Mouse (Mus musculus) liver, embryonic 14.5 days (tissue): Measurements from ENCODE around the gene Agap1. TPM values are rescaled to one million over a fixed set of nuclear protein-coding genes. Genes with fewer than 3 reads are reported as not detected.
A peak's percentile ranks its signal among the peaks of the same experiment; 100 is the strongest.

Experiments used
- ATAC-seq: fragments of 200-750 bp; cut with Nextera tagmentation; 2 replicates; pipeline ENCODE4 v1.8.0; 2017; ENCODE audit warnings: moderate number of reproducible peaks, mild to moderate bottlenecking, moderate library complexity; ENCODE audit not compliant: insufficient read depth
- DNase-seq, 3 experiments: peaks; one replicate each; pipeline ENCODE4 v3.0.0-alpha.2; 2012 to 2013; ENCODE audit warnings: low read depth in 3 of 3, low spot score in 3 of 3
- H3K27ac ChIP-seq: fragments of 300-500 bp; sonication (generic); 2 replicates; pipeline ENCODE4 v1.5.1; 2014; ENCODE audit warnings: moderate library complexity, mild to moderate bottlenecking, control low read depth, inconsistent platforms
- H3K27me3 ChIP-seq: fragments of 300-500 bp; sonication (generic); 2 replicates; pipeline ENCODE4 v1.6.1; 2014; ENCODE audit warnings: mild to moderate bottlenecking, low read length, moderate library complexity; ENCODE audit not compliant: control insufficient read depth, insufficient read depth
- H3K36me3 ChIP-seq: fragments of 300-500 bp; sonication (generic); replicated peaks from 2 replicates; pipeline ENCODE4 v1.6.1; 2014; ENCODE audit warnings: low read depth; ENCODE audit not compliant: control insufficient read depth, insufficient read depth
- H3K4me1 ChIP-seq, 2 experiments: fragments of 200-500 bp in 1 of 2; fragments of 300-500 bp in 1 of 2; sonication (generic) in 1 of 2; replicated peaks; 2 replicates each; pipeline ENCODE4 v1.6.1; 2012 to 2014; ENCODE audit warnings: antibody characterized with exemption in 1 of 2, inconsistent platforms in 1 of 2, low read length in 1 of 2; ENCODE audit not compliant: control insufficient read depth in 2 of 2, insufficient read depth in 2 of 2
- H3K4me2 ChIP-seq: fragments of 300-500 bp; sonication (generic); 2 replicates; pipeline ENCODE4 v1.6.1; 2014; ENCODE audit warnings: low read depth, mild to moderate bottlenecking, control low read depth, moderate library complexity
- H3K4me3 ChIP-seq, 2 experiments: fragments of 200-500 bp in 1 of 2; fragments of 300-500 bp in 1 of 2; sonication (generic) in 1 of 2; 2 replicates each; pipeline ENCODE4 v1.5.1; 2012 to 2014; ENCODE audit warnings: low read depth in 2 of 2, low read length in 2 of 2, mild to moderate bottlenecking in 2 of 2, control low read depth in 1 of 2, inconsistent platforms in 1 of 2, moderate library complexity in 1 of 2; ENCODE audit not compliant: insufficient read depth in 1 of 2
- H3K9ac ChIP-seq: fragments of 300-500 bp; sonication (generic); replicated peaks from 2 replicates; pipeline ENCODE4 v1.6.1; 2014; ENCODE audit warnings: mild to moderate bottlenecking, control low read depth, moderate library complexity
- H3K9me3 ChIP-seq: fragments of 300-500 bp; sonication (generic); 2 replicates; pipeline ENCODE4 v1.6.1; 2016; ENCODE audit warnings: low read length, mixed read lengths; ENCODE audit not compliant: control insufficient read depth
- CTCF ChIP-seq: IDR thresholded peaks from 2 replicates; pipeline ENCODE4 v1.5.1; 2016; ENCODE audit warnings: antibody characterized with exemption, low read depth, control low read depth
- EP300 ChIP-seq: IDR thresholded peaks from 2 replicates; pipeline ENCODE4 v1.6.1; 2016; ENCODE audit warnings: antibody characterized with exemption, low read depth
- WGBS: fragments of 180-500 bp; shearing (Covaris S2); extraction: QIAGEN DNeasy Blood & Tissue Kit; methylation state at CpG from one replicate; pipeline ENCODE4 v1.1.7; 2014; ENCODE audit not compliant: insufficient replicate concordance; 5-methylcytosine and 5-hydroxymethylcytosine counted together
- polyA plus RNA-seq, 2 experiments: library from polyadenylated mRNA; depleted of rRNA in 1 of 2; stranded (reverse) in 1 of 2; unstranded in 1 of 2; fragments of >200 nt; fragmentation: Nextera tagmentation in 1 of 2; extraction: Ambion mirVana in 1 of 2; gene quantifications; 2 replicates each; pipeline versions ENCODE4 v1.2.1 to v1.2.3; 2012 to 2014

The Agap1 gene
- polyA plus RNA-seq, 2 experiments, result 1.1 TPM

DNA sequence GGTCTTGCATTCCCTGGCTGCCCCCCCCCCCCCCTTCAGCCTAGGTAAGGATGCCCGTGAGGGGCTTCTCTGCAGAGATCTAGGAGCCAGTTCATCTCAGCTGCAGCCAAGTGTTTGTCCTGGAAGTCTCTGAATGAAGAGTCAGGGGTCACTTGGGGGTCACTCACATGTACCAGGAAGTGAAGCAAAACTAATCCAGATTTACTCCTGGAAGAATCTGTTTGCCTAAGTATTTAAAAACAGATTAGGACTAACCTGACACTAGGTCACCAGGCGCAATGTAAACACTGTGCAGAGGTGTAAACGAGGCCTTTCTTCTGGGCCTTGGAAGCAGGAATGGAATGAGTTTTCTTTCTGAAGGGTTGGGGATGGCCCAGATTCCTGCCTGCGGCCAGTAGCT is 431.1 kb downstream of the Agap1 start:
- DNase-seq, result no peak
- Histone ChIP-seq H3K9me3 (no peaks in the 10 kb centered on the region), H3K4me3 (no peak overlapping the region), H3K4me1 (no peaks in the 10 kb centered on the region), H3K9ac (no peak overlapping the region), H3K27me3 (no peaks in the 10 kb centered on the region), H3K36me3 (no peaks in the 10 kb centered on the region), H3K4me2 (no peak overlapping the region), H3K27ac (no peak overlapping the region)
- no peak for TF ChIP-seq CTCF
- no peak for TF ChIP-seq EP300
- WGBS, result 63% methylated on average over 4 of the region's 4 CpGs
- no peak for ATAC-seq

GRCm38 (mm10) chr1:89891400-89891799 is 436.8 kb downstream of the Agap1 start:
- H3K9ac ChIP-seq, result no peak overlapping the region
- H3K27ac ChIP-seq, result no peak overlapping the region
- H3K27me3 ChIP-seq, result no peaks in the 10 kb centered on the region
- no peak overlapping the region for H3K4me2 ChIP-seq
- TF ChIP-seq EP300 (no peak), CTCF (no peak)
- H3K4me3 ChIP-seq, result no peak overlapping the region
- ATAC-seq (no peak), DNase-seq (no peak)
- H3K36me3 ChIP-seq, result no peaks in the 10 kb centered on the region
- no peaks in the 10 kb centered on the region for H3K9me3 ChIP-seq
- no peaks in the 10 kb centered on the region for H3K4me1 ChIP-seq
- 29% methylated on average over 6 of the region's 6 CpGs for WGBS

DNA sequence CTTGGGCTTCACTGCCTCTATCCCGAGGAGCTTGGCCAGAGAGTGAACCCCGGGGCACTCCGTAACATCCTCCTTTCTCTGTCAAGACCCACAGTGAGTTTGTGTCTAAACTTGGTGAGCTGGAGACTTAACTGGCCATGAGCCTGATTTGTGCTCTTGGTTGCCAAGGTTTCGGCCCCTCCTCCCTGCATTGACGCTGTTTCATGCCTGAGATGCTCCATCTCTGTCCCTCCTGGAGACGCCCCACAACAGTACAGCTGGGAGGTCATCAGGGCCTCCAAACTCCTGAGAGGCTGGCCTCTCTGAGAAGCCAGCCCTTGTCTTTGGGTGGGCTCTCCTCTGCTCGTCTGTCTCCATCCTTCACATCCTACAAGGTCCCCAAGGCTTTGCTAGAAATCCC is 437.7 kb downstream of the Agap1 start:
- Histone ChIP-seq H3K4me3 (no peak overlapping the region), H3K4me1 (no peaks in the 10 kb centered on the region), H3K27me3 (no peaks in the 10 kb centered on the region), H3K4me2 (no peak overlapping the region), H3K9ac (no peak overlapping the region), H3K27ac (no peak overlapping the region), H3K9me3 (no peaks in the 10 kb centered on the region), H3K36me3 (no peaks in the 10 kb centered on the region)
- DNase-seq, result no peak
- ATAC-seq, result no peak
- TF ChIP-seq EP300 (no peak), CTCF (no peak)
- WGBS, result 61% methylated on average over 7 of the region's 7 CpGs

DNA sequence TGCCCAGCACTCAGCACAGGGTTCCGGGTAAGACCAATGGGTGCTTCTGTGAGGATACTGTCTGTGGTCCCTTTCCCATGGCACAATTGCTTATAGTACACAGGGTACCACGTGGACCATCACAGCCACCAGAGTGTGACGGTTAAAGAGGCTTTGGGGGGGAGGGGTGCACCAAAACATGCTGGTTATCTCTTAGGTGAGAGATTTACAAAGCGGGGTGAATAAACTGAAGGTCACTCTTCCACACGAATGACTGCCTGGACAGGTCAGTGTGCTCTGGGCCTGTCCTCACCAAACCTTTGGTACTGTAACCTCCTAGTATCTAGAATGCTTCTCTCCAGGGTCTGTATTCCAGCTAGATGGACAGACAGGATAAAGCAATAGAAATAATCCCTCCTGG is 441.2 kb downstream of the Agap1 start:
- ATAC-seq, result no peak
- Histone ChIP-seq H3K27me3 (no peaks in the 10 kb centered on the region), H3K4me1 (no peaks in the 10 kb centered on the region), H3K36me3 (no peaks in the 10 kb centered on the region), H3K9me3 (no peaks in the 10 kb centered on the region), H3K9ac (no peak overlapping the region), H3K4me2 (no peak overlapping the region), H3K27ac (no peak overlapping the region), H3K4me3 (no peak overlapping the region)
- WGBS, result 47% methylated on average over 5 of the region's 5 CpGs
- TF ChIP-seq EP300 (no peak), CTCF (no peak)
- no peak for DNase-seq

- H3K27ac ChIP-seq, result no peak overlapping the region
- ATAC-seq, result peak; percentile 43; the same call in 1 of the 2 replicates
- 7% methylated on average over 2 of the region's 2 CpGs for WGBS
- H3K4me1 ChIP-seq, result no peaks in the 10 kb centered on the region; a peak in 1 of 4 replicates
- no peak overlapping the region for H3K4me3 ChIP-seq
- H3K36me3 ChIP-seq, result no peaks in the 10 kb centered on the region
- H3K9me3 ChIP-seq, result no peaks in the 10 kb centered on the region
- H3K4me2 ChIP-seq, result no peak overlapping the region
- no peak for DNase-seq
- H3K27me3 ChIP-seq, result no peaks in the 10 kb centered on the region
- TF ChIP-seq CTCF (no peak), EP300 (no peak)
- H3K9ac ChIP-seq, result no peak overlapping the region
Measured at GRCm38 (mm10) chr1:89899036-89899435, 444.4 kb downstream of the Agap1 start.
